Mouse (Mus musculus): Measurements from ENCODE around the gene 4930544G11Rik. TPM values are rescaled to one million over a fixed set of nuclear protein-coding genes. Genes with fewer than 3 reads are reported as not detected.

The 4930544G11Rik gene
- polyA plus RNA-seq, 1 experiment from 2014 or later, result not detected

DNA sequence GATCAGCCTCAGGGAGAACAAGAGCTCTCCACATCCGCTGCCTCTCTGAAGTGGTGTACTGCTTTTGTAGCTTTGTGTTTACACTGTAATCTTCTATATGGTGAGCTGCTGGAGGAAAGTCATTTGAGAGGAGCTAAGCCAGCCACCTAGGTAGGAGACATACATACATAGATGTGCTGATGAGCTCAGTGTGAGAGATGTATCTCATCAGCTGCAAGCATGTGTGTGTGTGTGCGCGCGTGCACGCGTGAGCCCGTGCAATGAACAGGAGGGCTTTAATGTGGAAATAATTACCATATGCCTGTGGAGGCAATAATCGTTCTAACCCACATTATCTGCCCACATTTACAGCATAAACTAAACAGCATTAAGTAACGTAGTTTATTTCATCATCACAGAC lies 18.0 kb downstream of the 4930544G11Rik start:
- no peaks in the 10 kb centered on the region for H3K9me3 ChIP-seq (ENCODE audit: low read length)
- no peaks in the 10 kb centered on the region for H3K27me3 ChIP-seq (replicated peaks; ENCODE audit: insufficient read depth, low read length)
- no peak overlapping the region for H3K4me2 ChIP-seq (replicated peaks; ENCODE audit: low read depth, low read length)
- H3K27ac ChIP-seq (ENCODE audit: low read length), result no peak overlapping the region
- no peak overlapping the region for H3K9ac ChIP-seq (replicated peaks; ENCODE audit: low read depth)
- H3K36me3 ChIP-seq (ENCODE audit: insufficient read depth, low read length), result no peaks in the 10 kb centered on the region
- 75% methylated on average over 9 of the region's 9 CpGs for WGBS
- H3K4me1 ChIP-seq (ENCODE audit: insufficient read depth, low read depth, low read length), result no peaks in the 10 kb centered on the region
- H3K4me3 ChIP-seq (ENCODE audit: low read depth, low read length), result no peak overlapping the region
- ATAC-seq (no peak), DNase-seq (ENCODE audit: low spot score) (no peak)
- TF ChIP-seq EP300 (IDR thresholded peaks at IDR 0.05), result no peak
- TF ChIP-seq CTCF (IDR thresholded peaks at IDR 0.05), result no peak

DNA sequence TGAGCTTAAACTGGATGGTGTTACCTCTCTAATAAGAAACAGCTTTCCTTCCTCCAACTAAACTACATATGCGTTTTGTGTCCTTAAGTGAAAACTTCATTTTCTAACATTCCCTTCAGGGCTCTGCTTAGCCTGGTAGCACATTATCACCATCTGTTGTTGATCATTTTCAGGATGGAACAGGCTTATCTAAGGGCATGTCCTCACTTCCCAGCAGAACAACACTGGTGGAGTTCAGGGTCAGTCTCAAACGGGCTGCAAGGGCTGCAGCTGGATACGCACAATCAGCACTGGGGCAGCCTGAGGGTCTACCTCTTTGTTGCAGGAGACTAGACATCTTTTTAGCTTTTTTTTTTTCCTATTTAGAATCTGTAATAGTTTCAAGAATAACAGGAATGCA lies 39.7 kb downstream of the 4930544G11Rik start:
- Histone ChIP-seq H3K9ac (replicated peaks; ENCODE audit: low read depth) (no peak overlapping the region), H3K27me3 (replicated peaks; ENCODE audit: insufficient read depth, low read length) (no peaks in the 10 kb centered on the region), H3K9me3 (ENCODE audit: low read length) (no peaks in the 10 kb centered on the region), H3K4me2 (replicated peaks; ENCODE audit: low read depth, low read length) (no peak overlapping the region), H3K4me1 (ENCODE audit: insufficient read depth, low read depth, low read length) (no peaks in the 10 kb centered on the region), H3K36me3 (ENCODE audit: insufficient read depth, low read length) (no peaks in the 10 kb centered on the region), H3K27ac (ENCODE audit: low read length) (no peak overlapping the region), H3K4me3 (ENCODE audit: low read depth, low read length) (no peak overlapping the region)
- TF ChIP-seq CTCF (IDR thresholded peaks at IDR 0.05) (no peak), EP300 (IDR thresholded peaks at IDR 0.05) (no peak)
- ATAC-seq, result no peak
- no peak for DNase-seq (ENCODE audit: low spot score)
- WGBS, result 67% methylated on average over 3 of the region's 3 CpGs

DNA sequence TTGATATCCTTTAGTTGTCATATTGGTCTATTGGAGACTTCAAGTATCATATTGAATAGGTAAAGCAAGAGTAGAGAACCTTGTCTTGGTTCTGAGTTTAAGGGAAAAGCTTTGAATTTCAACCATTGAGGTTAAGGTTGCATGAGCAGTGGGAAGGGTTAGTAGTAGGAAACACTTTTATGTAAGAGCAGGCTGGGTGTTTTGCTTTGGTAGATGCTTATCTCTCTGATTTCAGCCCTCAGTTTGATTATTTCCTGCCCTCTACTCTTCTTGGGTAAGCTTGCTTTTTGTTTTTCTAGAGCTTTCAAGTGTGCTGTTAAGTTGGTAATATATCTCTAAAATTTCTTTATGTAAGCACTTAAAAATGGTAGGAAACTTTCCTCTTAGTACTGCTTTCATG lies 45.9 kb downstream of the 4930544G11Rik start:
- DNase-seq (ENCODE audit: low spot score) (no peak), ATAC-seq (no peak)
- no peaks in the 10 kb centered on the region for H3K27me3 ChIP-seq (replicated peaks; ENCODE audit: insufficient read depth, low read length)
- no peaks in the 10 kb centered on the region for H3K9me3 ChIP-seq (ENCODE audit: low read length)
- H3K4me3 ChIP-seq (ENCODE audit: low read depth, low read length), result no peak overlapping the region
- no peak overlapping the region for H3K4me2 ChIP-seq (replicated peaks; ENCODE audit: low read depth, low read length)
- no peaks in the 10 kb centered on the region for H3K36me3 ChIP-seq (ENCODE audit: insufficient read depth, low read length)
- no peak overlapping the region for H3K27ac ChIP-seq (ENCODE audit: low read length)
- no peak overlapping the region for H3K9ac ChIP-seq (replicated peaks; ENCODE audit: low read depth)
- TF ChIP-seq EP300 (IDR thresholded peaks at IDR 0.05) (no peak), CTCF (IDR thresholded peaks at IDR 0.05) (no peak)
- no peaks in the 10 kb centered on the region for H3K4me1 ChIP-seq (ENCODE audit: insufficient read depth, low read depth, low read length)

Other genes with a start within 250 kb of the 4930544G11Rik start
- 8.6 and 9.3 TPM in 2 replicates for gene Prdm5, start 173.6 kb upstream of the 4930544G11Rik start, polyA plus RNA-seq (2015; fragmentation: Nextera tagmentation; extraction: Ambion mirVana)